Mouse (Mus musculus) liver, adult 2 months (tissue): ENCODE results near the gene Teddm1a.
A peak's percentile ranks its signal among the peaks of the same experiment; 100 is the strongest.

Experiments used
- CTCF ChIP-seq: fragments of 200-500 bp; IDR thresholded peaks from 2 replicates; pipeline ENCODE4 v1.5.1; 2011; ENCODE audit warnings: low read depth, low read length, control low read depth
- POLR2A ChIP-seq: fragments of 200-500 bp; IDR thresholded peaks from 2 replicates; pipeline ENCODE4 v1.6.1; 2011; ENCODE audit warnings: low read length, control low read depth; ENCODE audit not compliant: insufficient read depth; ENCODE audit errors: extremely low read depth

DNA sequence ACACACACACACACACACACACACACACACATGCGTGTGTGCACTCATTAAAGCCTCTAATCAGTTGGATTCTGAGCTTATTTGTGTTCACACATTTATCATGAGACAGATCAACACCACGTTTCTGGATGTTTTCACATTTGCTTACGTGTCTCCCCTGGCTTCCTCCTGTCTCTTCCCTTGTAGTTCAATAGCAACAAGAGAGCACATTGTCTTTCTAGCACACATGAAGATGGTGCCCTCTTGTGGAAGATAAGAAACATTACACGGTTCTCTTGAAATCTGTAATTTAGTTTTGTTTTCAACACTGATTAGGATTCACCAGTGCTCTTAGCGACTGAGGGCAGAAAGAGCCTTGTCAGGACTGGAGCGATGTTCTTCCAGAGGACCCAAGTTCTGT, 44.7 kb upstream of the Teddm1a start:
- no peak for TF ChIP-seq POLR2A
- peak; percentile 18; the same call in 1 of the 2 replicates for TF ChIP-seq CTCF
